Mouse (Mus musculus) common myeloid progenitor, adult 5-6 weeks (primary cell): ENCODE measurements around the gene Pigb. TPM values are rescaled to one million over a fixed set of nuclear protein-coding genes. Genes with fewer than 3 reads are reported as not detected.
A peak's percentile ranks its signal among the peaks of the same experiment; 100 is the strongest.

ENCODE experiments used
- ATAC-seq: replicated peaks from 2 replicates; pipeline ENCODE4 v1.8.0; 2016; ENCODE audit warnings: low read depth, mild to moderate bottlenecking, moderate TSS enrichment, inconsistent platforms; ENCODE audit not compliant: poor library complexity, severe bottlenecking
- total RNA-seq: library from RNA; stranded (forward); fragments of 200-1000, 187-1606 nt; gene quantifications from 2 replicates; pipeline ENCODE4 v1.2.3, GENCODE M21; 2017

Pigb gene
- total RNA-seq, 1 experiment from 2014 or later = 15.6 TPM

DNA sequence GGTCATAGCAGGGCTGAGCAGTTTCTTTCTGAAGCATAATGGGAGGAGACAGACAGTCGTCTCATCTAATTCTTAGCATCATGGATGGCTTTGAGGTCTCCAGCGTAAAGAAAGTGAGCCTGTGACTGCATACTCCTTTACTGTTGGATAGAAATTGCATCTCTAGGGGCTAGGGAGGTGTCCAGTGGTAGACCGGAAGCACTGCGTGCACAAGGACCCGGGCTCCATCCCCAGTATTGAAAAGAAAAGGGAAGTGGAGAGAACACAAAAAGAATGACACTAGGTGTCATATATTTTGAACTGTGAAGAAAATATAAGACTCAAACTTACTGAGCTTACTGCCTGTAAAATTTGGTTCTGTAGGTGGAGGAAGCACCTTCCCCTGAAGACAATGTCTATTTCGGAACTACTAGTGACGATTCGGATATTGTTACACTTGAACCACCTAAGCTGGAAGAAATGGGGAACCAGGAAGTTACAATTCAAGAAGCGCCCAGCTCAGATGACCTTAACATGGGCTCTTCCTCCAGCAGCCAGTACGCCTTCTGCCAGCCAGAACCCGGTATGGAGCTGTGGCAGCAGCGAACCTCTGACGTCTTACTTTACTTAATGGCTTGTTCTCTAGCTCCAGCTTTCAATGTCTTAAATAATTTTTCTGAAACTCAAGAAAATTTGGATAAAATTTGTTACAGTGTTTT is 38.7 kb downstream of the Pigb start:
- ATAC-seq = no peak

DNA sequence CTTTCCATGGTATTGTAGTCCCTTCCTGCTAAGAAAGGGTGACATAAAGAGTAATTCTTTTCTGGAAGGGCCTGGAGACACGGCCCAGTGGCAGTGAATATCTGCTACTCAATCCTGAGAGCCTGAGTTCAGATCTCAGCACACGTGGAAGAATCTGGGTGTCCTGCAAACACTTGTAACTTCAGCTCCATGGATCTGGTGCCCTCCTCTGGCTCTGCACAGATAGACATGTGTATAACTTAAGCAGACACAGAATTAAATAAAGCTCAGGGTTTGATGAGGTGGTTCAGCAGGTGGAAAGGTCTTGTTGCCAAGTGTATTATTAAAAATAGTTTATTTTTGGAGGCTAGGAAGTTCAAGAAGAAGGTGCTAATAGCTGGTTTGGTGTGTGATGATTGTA is 39.7 kb downstream of the Pigb start:
- ATAC-seq = no peak

- no peak for ATAC-seq
Measured at GRCm38 (mm10) chr9:72996806-72997205, 43.4 kb downstream of the Pigb start.

GRCm38 (mm10) chr9:72996167-72996566 is 44.0 kb downstream of the Pigb start:
- ATAC-seq = no peak

- ATAC-seq = no peak
Measured at GRCm38 (mm10) chr9:72992576-72992975, 47.6 kb downstream of the Pigb start.

DNA sequence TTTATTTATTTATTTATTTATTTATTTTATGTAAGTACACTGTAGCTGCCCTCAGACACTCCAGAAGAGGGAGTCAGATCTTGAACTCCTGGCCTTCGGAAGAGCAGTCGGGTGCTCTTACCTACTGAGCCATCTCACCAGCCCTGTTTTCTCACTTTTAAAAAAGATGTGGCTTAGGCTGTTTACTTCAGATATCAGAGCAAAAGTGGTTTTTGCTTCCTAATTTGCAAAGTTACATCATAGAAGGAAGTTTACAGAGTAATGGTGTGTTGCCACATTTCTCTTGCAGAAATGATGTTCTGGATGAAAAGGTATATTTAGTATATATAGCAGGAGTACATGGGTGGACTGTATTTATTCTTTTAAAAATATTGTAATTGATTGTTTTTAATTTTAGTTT is 48.8 kb downstream of the Pigb start:
- 0 out of 2 replicates have a peak, but pooled peaks have one; percentile 25 for ATAC-seq

- ATAC-seq = no peak
Measured at GRCm38 (mm10) chr9:72988706-72989105, 51.5 kb downstream of the Pigb start.

DNA sequence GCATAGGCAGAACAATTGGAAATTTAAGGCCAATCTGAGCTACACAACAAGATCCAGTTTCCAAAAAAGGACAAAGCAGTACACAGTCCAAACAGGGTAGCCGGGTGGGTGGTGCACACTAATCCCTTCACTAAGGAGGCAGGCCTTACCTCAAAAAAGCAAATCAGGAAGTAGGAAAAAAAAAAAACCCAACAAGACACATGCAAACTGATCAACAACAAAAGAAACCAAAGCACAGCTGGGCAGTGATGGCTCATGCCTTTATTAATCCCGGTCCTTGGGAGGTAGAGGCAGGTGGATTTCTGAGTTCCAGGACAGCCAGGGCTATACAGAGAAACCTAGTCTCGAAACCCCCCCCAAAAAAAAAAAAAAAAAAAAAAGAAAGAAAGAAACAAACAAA is 52.5 kb downstream of the Pigb start:
- ATAC-seq = no peak

DNA sequence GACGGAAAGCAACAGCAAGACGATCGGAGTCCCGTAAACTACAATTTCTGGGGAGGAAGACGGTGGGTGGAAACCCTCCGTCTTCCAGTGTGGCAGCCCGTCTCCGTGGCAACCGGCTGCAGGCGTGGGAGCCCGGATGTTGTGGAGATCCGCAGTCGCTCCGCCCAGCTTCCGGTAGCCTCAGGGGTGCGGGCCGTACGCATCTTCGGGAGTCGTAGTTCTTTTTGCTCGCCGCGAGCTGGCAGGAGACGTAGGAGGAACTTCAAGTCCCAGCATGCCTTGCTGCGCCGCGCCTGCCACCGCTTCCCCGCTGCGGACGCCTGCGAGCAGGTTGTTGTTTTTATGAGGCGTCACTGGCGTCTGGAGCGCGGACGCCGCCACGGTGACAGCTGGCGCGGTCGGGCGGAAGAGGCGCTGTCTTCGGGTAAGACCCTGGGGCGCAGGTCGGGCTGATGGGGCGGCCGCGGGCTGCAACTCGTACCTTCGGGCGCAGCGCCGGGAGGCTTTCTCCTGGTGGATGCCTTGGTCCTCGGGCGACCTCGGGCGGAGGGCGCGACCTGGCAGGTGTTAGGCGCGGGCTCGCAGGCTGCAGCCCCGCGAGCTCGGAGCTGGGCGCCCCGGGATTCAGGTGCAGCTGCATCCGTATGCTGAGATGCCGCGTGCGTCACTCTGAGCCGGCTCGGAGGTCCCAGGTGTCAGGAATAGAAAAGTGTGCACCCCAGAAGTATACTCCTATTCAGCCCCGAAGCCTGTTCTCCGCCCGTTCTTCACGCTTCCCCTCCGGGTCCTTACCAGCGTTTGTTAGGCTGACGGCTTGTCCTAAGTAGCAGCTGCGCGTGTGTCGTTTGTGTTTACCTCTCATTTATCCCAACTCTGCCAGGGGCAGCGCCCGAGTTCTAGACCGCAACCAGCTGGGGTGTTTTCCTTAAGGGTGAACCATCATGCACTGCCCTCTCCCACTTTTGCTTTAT is 54.6 kb downstream of the Pigb start, which contains the start of the genes Ccpg1os and Ccpg1:
Gene Ccpg1os (minus strand): TSS at position 133 of the 971 bp plus-strand sequence.
Gene Ccpg1 (plus strand): TSS at position 180 of the 971 bp plus-strand sequence.
- peak; percentile 99 for ATAC-seq

DNA sequence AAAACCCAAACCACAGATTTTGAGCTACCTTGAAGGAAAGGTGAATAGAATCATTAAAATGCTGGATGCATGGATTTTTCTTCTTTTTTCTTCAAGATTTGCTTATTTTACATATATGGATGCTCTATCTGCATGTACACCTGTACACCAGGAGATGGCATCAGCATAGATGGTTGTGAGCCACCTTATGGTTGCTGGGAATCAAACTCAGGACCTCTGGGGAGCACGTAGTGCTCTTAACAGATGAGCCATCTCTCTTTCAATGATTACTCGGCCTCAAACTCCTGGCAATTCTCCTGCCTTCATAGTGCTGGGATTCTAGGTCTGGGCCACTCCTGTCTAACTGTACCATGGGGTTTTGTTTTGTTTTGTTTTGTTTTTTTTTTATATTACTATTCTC is 57.1 kb downstream of the Pigb start:
- ATAC-seq = no peak

DNA sequence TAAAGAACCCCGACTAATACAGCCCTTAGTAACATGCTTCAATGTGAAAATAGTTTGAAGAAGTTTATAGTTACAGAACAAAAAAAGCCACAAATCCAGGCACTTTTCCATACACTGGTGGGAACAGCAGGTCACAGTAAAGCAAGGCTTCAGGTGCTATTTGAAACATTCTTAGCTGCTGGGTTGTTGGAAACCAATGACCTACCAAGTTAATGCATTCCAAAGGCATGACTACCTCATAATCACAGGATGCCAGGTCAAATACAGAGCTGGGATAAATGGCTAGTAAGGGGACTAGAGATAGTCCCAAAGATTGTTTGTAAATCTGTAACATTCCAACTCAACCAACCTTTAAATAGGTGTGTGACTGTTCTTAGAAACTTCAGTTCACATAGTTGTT is 64.9 kb downstream of the Pigb start:
- ATAC-seq = no peak

DNA sequence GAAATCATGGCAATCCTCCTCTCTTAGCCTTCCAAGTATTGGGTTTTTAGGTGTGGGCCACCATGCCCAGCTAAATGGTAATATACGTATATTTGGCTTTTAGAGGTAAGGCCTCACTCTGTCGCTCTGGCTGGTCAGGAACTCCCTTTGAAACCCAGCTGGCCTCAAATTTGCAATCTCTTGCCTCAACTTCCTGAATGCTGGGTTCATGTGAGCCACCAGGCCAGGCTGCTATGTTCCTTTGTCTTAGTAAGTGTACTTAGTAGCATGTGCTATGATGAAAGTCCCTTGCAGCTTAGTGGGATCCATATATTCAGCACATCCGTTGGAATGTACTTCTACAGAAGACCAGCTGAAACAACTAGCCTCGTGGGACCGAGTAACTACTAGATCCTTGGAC is 65.4 kb downstream of the Pigb start:
- ATAC-seq = peak; percentile 60; the same call in 1 of the 2 replicates

DNA sequence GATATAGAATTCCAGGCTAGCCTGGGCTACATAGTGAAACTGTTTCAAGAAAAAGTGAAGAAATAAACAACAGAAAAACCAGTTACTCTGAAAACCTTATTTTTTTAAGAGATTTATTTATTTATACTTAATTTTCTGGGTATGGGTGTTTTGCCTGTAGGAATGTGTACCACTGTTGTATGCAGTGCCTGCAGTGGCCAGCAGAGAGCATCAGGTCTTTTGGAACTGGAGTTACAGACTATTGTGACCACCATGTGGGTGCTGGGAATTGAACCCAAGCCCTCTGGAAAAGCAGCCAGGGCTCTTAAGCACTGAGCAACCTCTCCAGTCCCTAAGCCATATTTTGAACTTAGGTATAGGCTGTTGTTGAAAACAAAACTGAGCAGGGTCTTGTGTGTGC is 67.2 kb downstream of the Pigb start:
- no peak for ATAC-seq

- no peak for ATAC-seq
Measured at GRCm38 (mm10) chr9:72972435-72972834, 67.7 kb downstream of the Pigb start.

DNA sequence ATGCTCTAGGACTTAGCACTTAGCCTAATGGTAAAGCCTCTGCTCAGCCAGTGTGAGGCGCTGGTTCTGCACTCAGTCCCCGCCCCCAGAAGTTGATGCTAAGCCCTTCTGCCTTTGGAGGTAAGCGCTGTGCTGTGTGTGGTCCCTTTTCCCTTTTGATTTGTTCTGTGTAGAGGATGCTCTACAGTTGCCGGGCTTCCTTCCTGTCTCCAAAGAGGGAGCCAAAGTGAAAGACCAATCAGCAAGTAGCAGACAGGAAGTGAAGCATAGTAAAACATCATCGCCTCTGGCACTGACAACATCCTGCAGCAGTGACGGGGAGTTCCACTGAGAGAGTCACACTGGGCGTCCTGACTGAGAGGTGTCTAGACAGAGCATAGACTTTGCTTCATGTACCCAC is 70.3 kb downstream of the Pigb start:
- ATAC-seq = peak; percentile 51

DNA sequence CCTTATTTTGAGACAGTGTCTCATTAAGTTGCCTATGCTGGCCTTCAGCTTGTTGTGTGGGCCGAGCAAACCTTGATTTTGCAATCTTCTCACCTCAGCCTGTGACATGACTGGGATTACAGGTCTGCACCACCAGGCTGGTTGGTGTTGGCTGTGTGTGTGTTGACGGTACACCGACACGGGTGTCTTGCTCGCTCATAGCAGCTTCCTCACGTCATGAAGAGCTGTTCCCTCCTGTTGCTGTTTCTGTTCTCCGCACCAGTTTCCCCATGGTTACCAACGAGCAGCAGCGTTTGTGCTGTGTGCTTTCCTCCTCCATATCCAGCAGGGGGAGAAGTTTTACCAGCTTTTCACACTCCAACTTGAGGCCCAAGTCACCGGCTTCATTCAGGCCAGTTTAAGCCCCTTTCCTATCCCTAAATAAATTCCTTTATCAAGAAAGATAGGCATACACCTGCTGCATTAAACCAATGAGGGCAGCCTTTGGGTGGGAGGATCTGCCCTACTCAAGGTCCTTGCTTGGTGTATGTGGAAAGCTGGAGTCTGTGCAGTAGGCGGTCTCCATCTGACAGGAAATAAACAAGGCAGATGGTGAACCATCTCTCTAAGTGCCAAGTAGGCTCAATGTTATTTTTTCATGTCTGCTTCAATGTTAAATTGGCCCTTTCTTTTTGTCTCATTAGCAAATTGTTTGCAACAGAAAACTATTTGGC is 71.7 kb downstream of the Pigb start:
- peak; percentile 85 for ATAC-seq

DNA sequence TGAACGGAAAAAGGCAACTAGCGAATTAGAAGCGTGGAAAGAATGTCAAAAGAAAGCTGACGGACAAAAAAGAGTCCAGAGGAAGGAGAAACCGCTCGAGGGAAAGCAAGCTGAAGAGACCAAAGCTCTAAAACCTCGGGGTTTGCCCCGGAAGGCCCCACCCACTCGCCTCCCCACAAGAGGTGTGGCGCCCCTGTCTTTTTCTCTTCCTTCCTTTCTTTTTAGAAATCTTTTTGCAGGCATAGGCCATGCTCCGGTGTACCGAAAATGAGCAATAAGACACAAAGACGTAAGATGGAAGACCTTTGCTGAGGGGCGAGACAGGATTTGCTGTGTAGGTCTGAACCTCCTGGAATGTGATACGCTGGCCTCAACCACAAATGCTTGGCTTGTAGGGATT is 78.2 kb downstream of the Pigb start:
- ATAC-seq = no peak

DNA sequence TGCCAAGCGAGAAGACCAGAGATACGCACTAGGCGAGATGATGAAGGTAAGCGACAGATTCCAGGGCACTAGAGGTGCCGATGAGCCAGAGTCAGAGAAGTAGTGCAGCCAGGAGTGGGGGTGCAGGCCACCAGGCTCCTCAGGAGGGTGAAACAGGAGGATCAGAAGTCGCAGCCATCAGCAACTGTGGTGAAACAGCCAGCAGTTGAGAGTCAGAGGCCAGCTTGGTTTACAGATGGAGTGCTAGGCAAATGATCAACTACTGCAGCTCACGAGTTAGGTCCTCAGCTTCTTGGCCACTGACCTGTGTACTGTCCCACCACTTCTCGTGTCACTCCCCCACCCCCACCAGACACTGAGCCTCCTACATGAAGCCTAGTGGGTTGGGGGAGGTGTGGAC is 78.8 kb downstream of the Pigb start:
- no peak for ATAC-seq

- ATAC-seq = peak; percentile 91
Measured at GRCm38 (mm10) chr9:72958521-72959450, 81.4 kb downstream of the Pigb start, which contains the start of the genes Dyx1c1 and Gm44503. Gene Dyx1c1, plus strand, starts transcription at chr9:72958785. Gene Gm44503, plus strand, starts transcription at chr9:72958852.
